Mouse (Mus musculus) brown adipose tissue, adult 24 weeks (tissue): ENCODE data around the gene Zbtb43. TPM values are rescaled to one million over a fixed set of nuclear protein-coding genes. Genes with fewer than 3 reads are reported as not detected.
A peak's percentile ranks its signal among the peaks of the same experiment; 100 is the strongest.

ENCODE experiments used
- H3K27ac ChIP-seq: fragments of 200-500 bp; replicated peaks from 2 replicates; pipeline ENCODE4 v1.5.1; 2012; ENCODE audit warnings: low read depth, mild to moderate bottlenecking, low read length
- H3K4me1 ChIP-seq: fragments of 200-500 bp; 2 replicates; pipeline ENCODE4 v1.6.1; 2012; ENCODE audit warnings: low read length, mixed read lengths; ENCODE audit not compliant: control insufficient read depth, insufficient read depth, insufficient read length
- H3K4me3 ChIP-seq: fragments of 200-500 bp; 2 replicates; pipeline ENCODE4 v1.5.1; 2012; ENCODE audit warnings: low read depth, mild to moderate bottlenecking, low read length, moderate library complexity; ENCODE audit not compliant: insufficient read depth
- polyA plus RNA-seq: library from polyadenylated mRNA; stranded (reverse); fragments of >200 nt; gene quantifications from 2 replicates; pipeline ENCODE4 v1.2.4, GENCODE M21; 2012; ENCODE audit not compliant: missing spikeins, insufficient read depth, insufficient read length

The Zbtb43 gene
- polyA plus RNA-seq, 1 experiment: 11.4 TPM

GRCm38 (mm10) chr2:33465215-33465614 lies 3.1 kb downstream of the Zbtb43 start:
- H3K27ac ChIP-seq: no peak overlapping the region
- H3K4me1 ChIP-seq: peaks cover 9% of the 10 kb centered on the region
- H3K4me3 ChIP-seq: no peak overlapping the region

GRCm38 (mm10) chr2:33462066-33462465 lies 6.3 kb downstream of the Zbtb43 start:
- H3K4me3 ChIP-seq: no peak overlapping the region
- H3K4me1 ChIP-seq: peaks cover 5% of the 10 kb centered on the region; the same call in 1 of the 2 replicates
- no peak overlapping the region for H3K27ac ChIP-seq

GRCm38 (mm10) chr2:33461066-33461465 lies 7.3 kb downstream of the Zbtb43 start:
- Histone ChIP-seq H3K4me3 (no peak overlapping the region), H3K4me1 (peaks cover 4% of the 10 kb centered on the region; the same call in 1 of the 2 replicates), H3K27ac (no peak overlapping the region)

GRCm38 (mm10) chr2:33459660-33460059 lies 8.7 kb downstream of the Zbtb43 start:
- no peak overlapping the region for H3K27ac ChIP-seq
- no peaks in the 10 kb centered on the region for H3K4me1 ChIP-seq
- H3K4me3 ChIP-seq: no peak overlapping the region

- no peak overlapping the region for H3K27ac ChIP-seq
- no peak overlapping the region for H3K4me3 ChIP-seq
- no peaks in the 10 kb centered on the region for H3K4me1 ChIP-seq
These were observed 11.7 kb downstream of the Zbtb43 start for GRCm38 (mm10) chr2:33456696-33457095.

GRCm38 (mm10) chr2:33456242-33456641 lies 12.1 kb downstream of the Zbtb43 start:
- Histone ChIP-seq H3K4me3 (no peak overlapping the region), H3K27ac (no peak overlapping the region), H3K4me1 (no peaks in the 10 kb centered on the region)

GRCm38 (mm10) chr2:33455350-33455749 lies 13.0 kb downstream of the Zbtb43 start:
- Histone ChIP-seq H3K4me1 (no peaks in the 10 kb centered on the region), H3K4me3 (no peak overlapping the region), H3K27ac (no peak overlapping the region)

GRCm38 (mm10) chr2:33454816-33455215 lies 13.5 kb downstream of the Zbtb43 start:
- Histone ChIP-seq H3K4me3 (no peak overlapping the region), H3K4me1 (no peaks in the 10 kb centered on the region), H3K27ac (no peak overlapping the region)

- no peak overlapping the region for H3K27ac ChIP-seq
- H3K4me1 ChIP-seq: no peaks in the 10 kb centered on the region
- H3K4me3 ChIP-seq: no peak overlapping the region
These were observed 14.9 kb downstream of the Zbtb43 start for GRCm38 (mm10) chr2:33453476-33453875.

GRCm38 (mm10) chr2:33452721-33453120 lies 15.6 kb downstream of the Zbtb43 start:
- Histone ChIP-seq H3K4me1 (no peaks in the 10 kb centered on the region), H3K27ac (no peak overlapping the region), H3K4me3 (no peak overlapping the region)

GRCm38 (mm10) chr2:33452140-33452539 lies 16.2 kb downstream of the Zbtb43 start:
- Histone ChIP-seq H3K27ac (no peak overlapping the region), H3K4me1 (no peaks in the 10 kb centered on the region), H3K4me3 (no peak overlapping the region)

GRCm38 (mm10) chr2:33451038-33451978 lies 17.1 kb downstream of the Zbtb43 start:
- Histone ChIP-seq H3K27ac (0 out of 2 replicates have a peak overlapping the region, but pooled peaks have one; percentile 4), H3K4me3 (no peak overlapping the region), H3K4me1 (no peaks in the 10 kb centered on the region)

- Histone ChIP-seq H3K4me3 (no peak overlapping the region), H3K4me1 (0 out of 2 replicates have a peak, but pooled peaks cover 2% of the 10 kb centered on the region), H3K27ac (no peak overlapping the region)
These were observed 19.1 kb downstream of the Zbtb43 start for GRCm38 (mm10) chr2:33449119-33449873.

- 0 out of 2 replicates have a peak, but pooled peaks cover 2% of the 10 kb centered on the region for H3K4me1 ChIP-seq
- H3K4me3 ChIP-seq: no peak overlapping the region
- H3K27ac ChIP-seq: no peak overlapping the region
These were observed 21.6 kb downstream of the Zbtb43 start for GRCm38 (mm10) chr2:33446796-33447195.

GRCm38 (mm10) chr2:33445741-33446140 lies 22.6 kb downstream of the Zbtb43 start:
- H3K27ac ChIP-seq: no peak overlapping the region
- H3K4me1 ChIP-seq: 0 out of 2 replicates have a peak, but pooled peaks cover 2% of the 10 kb centered on the region
- H3K4me3 ChIP-seq: no peak overlapping the region
